Comparison of ENCODE assay signal across 21 mouse cellular contexts in the genomic region with DNA sequence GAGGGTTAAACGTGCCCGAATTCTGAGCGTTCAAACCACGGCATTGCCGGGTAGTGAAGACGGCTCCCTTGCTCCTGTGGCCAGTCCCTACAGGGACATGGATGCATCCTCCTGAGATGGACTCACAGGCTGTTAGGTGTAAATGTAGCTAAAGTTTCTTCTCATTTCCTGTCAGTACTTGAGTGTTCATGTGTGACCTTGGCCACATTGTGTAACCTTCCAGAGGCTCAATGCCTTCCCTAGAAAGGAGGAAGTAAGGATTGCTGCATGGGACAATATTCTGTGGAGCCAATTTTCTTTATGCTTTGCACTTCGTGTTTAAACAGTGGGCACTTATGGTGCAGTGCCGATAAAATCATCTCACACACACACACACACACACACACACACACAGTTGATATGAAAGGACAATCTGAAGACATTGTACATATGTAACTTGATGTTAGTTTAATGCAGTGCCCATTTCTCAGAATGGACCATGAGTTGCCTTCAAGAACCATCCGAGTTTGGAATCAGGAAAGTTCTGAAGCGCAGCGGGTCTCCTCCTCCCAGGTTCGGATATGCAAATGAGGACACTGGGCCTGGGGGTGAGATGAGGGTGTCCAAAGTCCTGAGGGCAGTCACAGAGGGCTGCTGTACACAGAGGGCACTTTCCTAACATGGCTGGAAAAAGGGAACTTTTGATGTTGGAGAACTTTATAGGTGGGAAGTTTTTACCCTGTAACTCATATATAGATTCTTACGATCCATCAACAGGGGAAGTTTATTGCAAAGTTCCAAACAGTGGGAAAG. TPM values are rescaled to one million over a fixed set of nuclear protein-coding genes. Genes with fewer than 3 reads are reported as not detected.
A peak's percentile ranks its signal among the peaks of the same experiment; 100 is the strongest.
DNase-seq lines count a peak whose midpoint lies in the region; ATAC-seq and TF ChIP-seq lines count a peak whose summit lies in the region.
"Had no signal": no experiment of that assay in that cellular context is flagged by ENCODE, and none has a peak within 500 bp of the region (broad histone marks: within the 10 kb centered on the region; RNA-seq: fewer than 3 reads in every experiment).

Gene Aldh8a1, plus strand, starts transcription at position 610 of the 792 bp plus-strand sequence.

- TF ChIP-seq CTCF in bone marrow macrophage, adult 2 months (IDR thresholded peaks at IDR 0.05; ENCODE audit: low read depth, low read length), result no peak

- H3K9me3 ChIP-seq in kidney, embryonic 14.5 days (ENCODE audit: control insufficient read depth, low read length), result no peaks in the 10 kb centered on the region
- H3K9me3 ChIP-seq: embryonic facial prominence, embryonic 12.5 days; forebrain, embryonic 15.5 days; limb, embryonic 13.5 days had no signal

- no peak within 1 kb of the TSS for H3K9ac ChIP-seq in kidney, embryonic 14.5 days (ENCODE audit: low read depth, low read length)
- H3K9ac ChIP-seq: embryonic facial prominence, embryonic 12.5 days; forebrain, embryonic 15.5 days; limb, embryonic 13.5 days had no signal

- DNase-seq in adrenal gland, postnatal 10 days, result no peak
- DNase-seq in adrenal gland, adult 8-10 months, result no peak
- peak; percentile 73 to 77 for DNase-seq in kidney, adult 8-10 months
- DNase-seq in kidney, postnatal 36 days, result peak; percentile 75 to 83
- DNase-seq in cerebellum, adult 9-11 months, result no peak
- no peak for DNase-seq in cerebellum, postnatal 10 days
- DNase-seq: cerebellum, adult 8-10 months; gastrocnemius, postnatal 25 days; right cerebral cortex, postnatal 25 days; thymus, adult 18-20 months had no signal

- H3K27ac ChIP-seq in kidney, embryonic 14.5 days (ENCODE audit: low read depth, low read length), result no peak within 1 kb of the TSS
- peak within 1 kb of the TSS; percentile 31; the same call in 1 of the 2 replicates for H3K27ac ChIP-seq in bone marrow macrophage, adult 2 months (ENCODE audit: insufficient read depth, low read depth, low read length)
- H3K27ac ChIP-seq: embryonic facial prominence, embryonic 12.5 days; forebrain, embryonic 15.5 days; kidney, postnatal 0 days; limb, embryonic 13.5 days had no signal

- H3K4me3 ChIP-seq in kidney, embryonic 14.5 days (ENCODE audit: low read length), result no peak within 1 kb of the TSS
- H3K4me3 ChIP-seq in bone marrow macrophage, adult 2 months (ENCODE audit: insufficient read depth, low read length), result no peak within 1 kb of the TSS
- H3K4me3 ChIP-seq: embryonic facial prominence, embryonic 12.5 days; forebrain, embryonic 15.5 days; limb, embryonic 13.5 days had no signal

- no peaks in the 10 kb centered on the region for H3K36me3 ChIP-seq in kidney, embryonic 14.5 days (ENCODE audit: control insufficient read depth, insufficient read depth, low read length)
- H3K36me3 ChIP-seq: embryonic facial prominence, embryonic 12.5 days; forebrain, embryonic 15.5 days; limb, embryonic 13.5 days had no signal

- no peak within 1 kb of the TSS for H3K4me2 ChIP-seq in kidney, embryonic 14.5 days (replicated peaks; ENCODE audit: low read depth, low read length)
- H3K4me2 ChIP-seq: embryonic facial prominence, embryonic 12.5 days; forebrain, embryonic 15.5 days; limb, embryonic 13.5 days had no signal

- WGBS in kidney, embryonic 14.5 days, result 84% methylated on average over 13 of the region's 13 CpGs

- no peak for ATAC-seq in kidney, embryonic 14.5 days (ENCODE audit: low FRiP score, low TSS enrichment)
- ATAC-seq: activated CD4-positive, CD25-positive, alpha-beta regulatory T cell, adult 4 months; CD4-positive, CD25-positive, alpha-beta regulatory T cell, adult 4 months; forebrain, embryonic 15.5 days; midbrain, embryonic 16.5 days had no signal

- no peaks in the 10 kb centered on the region for H3K27me3 ChIP-seq in kidney, embryonic 14.5 days (ENCODE audit: control insufficient read depth, insufficient read depth, low read length)
- H3K27me3 ChIP-seq: forebrain, embryonic 15.5 days; limb, embryonic 13.5 days had no signal

- H3K4me1 ChIP-seq in kidney, embryonic 14.5 days (ENCODE audit: control insufficient read depth, insufficient read depth, low read length), result no peaks in the 10 kb centered on the region
- peaks cover 8% of the 10 kb centered on the region for H3K4me1 ChIP-seq in bone marrow macrophage, adult 2 months (ENCODE audit: control insufficient read depth, insufficient read depth, low read length)
- H3K4me1 ChIP-seq: embryonic facial prominence, embryonic 12.5 days; forebrain, embryonic 15.5 days; limb, embryonic 13.5 days had no signal

- no peak for TF ChIP-seq POLR2A in bone marrow macrophage, adult 2 months (IDR thresholded peaks at IDR 0.05; ENCODE audit: borderline replicate concordance, low read depth, low read length)

RNA-seq across cellular contexts. Expression of gene Aldh8a1, which starts in this region (rescaled TPM):
- total RNA-seq in adrenal gland, postnatal 10 days (2021), result 10 to 100 TPM; 14.3 to 27.5 TPM
- total RNA-seq in adrenal gland, adult 8-10 months (2022), result under 1 TPM in 1 of 4 experiments, not detected in 3; 0.30 TPM
- 0.30 and 0.72 TPM in 2 replicates for polyA plus RNA-seq in kidney, embryonic 14.5 days (2014; fragmentation: Nextera tagmentation; extraction: Ambion mirVana)
- not detected in 2 replicates for polyA plus RNA-seq in bone marrow macrophage, adult 2 months (2012; ENCODE audit: insufficient read depth, insufficient read length, missing spikeins)
- total RNA-seq: gastrocnemius, postnatal 25 days; heart, adult 8-10 months; layer of hippocampus, postnatal 14 days had no signal
- polyA plus RNA-seq: CD4-positive, CD25-positive, alpha-beta regulatory T cell, adult 4 months; forebrain, embryonic 15.5 days; midbrain, embryonic 16.5 days had no signal

Comparison
In these comparisons a context has a peak if more than half of its experiments do, and no peak if none do; other contexts are left out.
1. RNA of gene Aldh8a1 (total RNA-seq): 14.3 to 27.5 TPM in adrenal gland, postnatal 10 days; 0.30 TPM in adrenal gland, adult 8-10 months; every median in the first group is over 10 times any median in the second.
2. DNase-seq: peak in kidney, adult 8-10 months (2 of 2) and kidney, postnatal 36 days (2 of 2); none in adrenal gland, postnatal 10 days (single experiment), adrenal gland, adult 8-10 months (single experiment), cerebellum, adult 9-11 months (single experiment) and cerebellum, postnatal 10 days (0 of 2).